Mouse (Mus musculus) adrenal gland, adult 10 weeks (tissue): ENCODE data around the gene Car7. TPM values are rescaled to one million over a fixed set of nuclear protein-coding genes. Genes with fewer than 3 reads are reported as not detected.

ENCODE experiments used
- polyA plus RNA-seq: library from polyadenylated mRNA; stranded (reverse); fragments of 350-450 nt; fragmentation: Illumina TruSeq; extraction: RNeasy Lipid Tissue Mini Kit (QIAGEN cat#74804); gene quantifications from one replicate; pipeline ENCODE4 v1.2.3, GENCODE M21; 2014; ENCODE audit warnings: low read depth, low replicate concordance

Car7 gene
- polyA plus RNA-seq, result not detected

DNA sequence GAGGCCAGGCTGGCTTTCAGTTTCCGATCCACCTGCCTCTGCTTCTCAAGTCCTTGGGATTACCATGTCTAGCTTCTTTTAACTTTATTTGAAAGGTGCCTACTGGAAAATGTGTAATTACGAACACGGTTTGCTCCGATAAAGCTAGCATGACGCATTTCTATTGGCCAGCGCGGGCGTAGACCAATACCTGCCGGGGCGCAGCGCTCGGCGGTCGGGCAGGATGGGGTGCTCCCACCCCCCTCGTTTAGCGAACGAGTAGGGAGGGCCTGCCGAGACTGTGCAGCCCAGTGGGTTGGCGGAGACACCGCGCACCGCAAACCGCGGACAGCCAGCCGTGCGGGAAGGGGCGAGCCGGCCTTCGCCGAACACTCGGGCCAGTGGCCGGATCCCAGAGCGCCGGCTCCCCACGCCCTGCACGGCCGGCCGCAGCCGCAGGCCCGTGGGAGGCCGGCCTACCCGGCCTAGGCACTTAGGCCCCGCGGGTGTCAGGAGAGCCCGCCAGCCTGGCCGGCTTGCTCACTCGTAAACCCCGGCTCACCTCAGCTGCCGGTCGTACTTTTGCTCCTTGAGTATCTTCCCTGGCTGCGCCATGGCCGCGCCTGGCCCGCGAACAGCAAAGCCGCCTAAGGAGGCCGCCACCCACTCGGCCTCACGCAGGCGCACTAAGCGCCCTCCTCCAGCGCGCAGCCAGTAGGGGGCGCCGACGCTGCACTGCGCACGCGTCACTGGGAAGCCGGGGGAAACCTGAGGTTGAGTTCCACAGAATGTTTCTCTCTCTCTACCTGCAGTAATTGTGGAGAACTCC, at the start of gene Car7, which contains the start of gene Nae1:
Car7 (plus strand) TSS at position 719 of the 808 bp plus-strand sequence.
Nae1 (minus strand) TSS at position 667 of the 808 bp plus-strand sequence.

DNA sequence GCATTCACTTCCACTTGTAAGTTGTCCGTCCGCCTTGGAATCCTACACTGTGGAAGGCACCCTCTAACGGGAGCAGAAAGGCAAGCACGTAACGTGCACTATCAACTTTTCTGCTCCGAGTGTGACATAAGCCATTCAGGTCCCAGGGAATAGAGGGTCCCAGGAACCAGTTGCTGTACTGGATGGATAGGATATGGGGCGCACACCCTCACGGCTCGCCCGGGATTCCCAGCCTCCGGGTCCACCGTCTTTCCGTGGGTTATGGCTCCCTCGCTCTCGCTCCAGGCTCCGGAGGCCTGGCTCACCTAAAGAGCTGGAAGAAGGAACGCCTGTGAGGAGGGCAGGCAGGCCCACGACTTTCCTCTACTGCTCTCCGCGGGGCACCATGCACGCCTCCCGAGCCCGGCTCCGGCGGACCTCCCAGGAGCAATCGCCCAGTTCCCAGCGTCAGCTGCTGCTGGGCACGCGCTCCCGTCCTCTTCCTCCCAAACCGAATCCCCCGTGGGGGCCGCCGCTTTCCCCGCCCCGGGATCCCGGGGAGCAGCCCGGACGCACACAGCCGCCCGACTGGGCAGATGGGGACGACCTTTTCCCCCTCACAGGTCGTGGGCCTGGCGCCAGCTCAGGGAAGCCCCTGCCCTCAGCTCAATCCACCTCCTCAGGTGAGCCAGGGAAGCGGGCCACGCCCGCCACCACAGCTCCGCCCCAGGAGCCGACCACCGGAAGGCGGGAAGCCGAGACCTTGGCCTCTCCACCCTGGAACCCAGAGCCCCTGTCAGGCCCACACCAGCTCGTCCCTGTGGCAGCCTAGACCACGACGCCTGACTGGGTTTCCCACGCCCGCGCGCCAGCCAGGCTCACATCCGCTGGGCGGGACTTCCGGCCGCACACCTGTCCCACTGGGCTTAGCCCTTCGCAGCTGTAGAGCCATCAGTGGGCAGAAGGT, 25.2 kb upstream of the Car7 start, which contains the start of gene Terb1:
Terb1 (minus strand) TSS at position 850 of the 946 bp plus-strand sequence.

DNA sequence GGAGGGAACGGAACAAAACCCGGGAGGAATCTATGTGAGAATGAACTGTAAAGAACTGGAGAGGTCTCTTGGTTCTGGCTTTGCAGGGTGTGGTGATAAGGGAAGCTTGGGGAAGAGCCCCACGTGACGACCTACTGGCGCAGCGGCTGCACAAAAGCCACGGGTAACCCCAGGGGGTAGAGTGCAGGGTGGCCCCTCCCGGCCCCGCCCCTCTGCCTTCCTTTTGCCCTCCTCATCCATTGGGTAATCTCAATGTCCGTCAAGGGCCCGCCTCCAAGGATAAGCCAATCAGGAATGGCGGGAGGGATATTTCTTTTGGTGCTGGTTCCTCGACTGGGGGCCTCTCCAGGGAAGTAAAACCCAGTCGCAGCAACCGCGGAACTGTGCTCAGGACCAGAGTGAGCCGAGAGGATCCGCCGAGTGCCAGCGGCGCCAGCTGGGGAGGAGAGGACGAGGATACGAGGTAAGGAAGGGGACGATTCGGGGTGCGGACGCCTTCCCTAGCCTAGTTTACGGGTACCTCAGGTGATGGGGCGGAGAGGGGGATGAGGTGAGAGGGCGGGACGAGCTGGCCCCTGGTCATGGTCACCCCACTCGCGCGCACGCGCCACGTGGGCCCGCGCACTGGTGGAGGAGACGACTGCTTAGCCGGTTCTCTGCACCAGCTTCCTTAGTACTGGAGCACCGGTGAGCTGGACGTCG, 56.8 kb downstream of the Car7 start, which contains the start of gene Pdp2:
Pdp2 (plus strand) TSS at position 319 of the 702 bp plus-strand sequence.

Other genes starting within 250 kb of the Car7 start
- 2.9 TPM for gene Cmtm2a, start 241.5 kb upstream of the Car7 start, polyA plus RNA-seq
- gene Gm45711, start 224.6 kb upstream of the Car7 start, polyA plus RNA-seq, result not detected
- gene Cmtm1, start 224.5 kb upstream of the Car7 start, polyA plus RNA-seq, result not detected
- not detected for gene Gm11020, start 213.1 kb upstream of the Car7 start, polyA plus RNA-seq
- not detected for gene Cmtm2b, start 212.5 kb upstream of the Car7 start, polyA plus RNA-seq
- gene Cmtm3, start 195.3 kb upstream of the Car7 start, polyA plus RNA-seq, result 29.0 TPM
- gene Cmtm4, start 138.9 kb upstream of the Car7 start, polyA plus RNA-seq, result 65.8 TPM
- 123 TPM for gene Dync1li2, start 91.6 kb upstream of the Car7 start, polyA plus RNA-seq
- gene Terb1, start 24.8 kb upstream of the Car7 start, polyA plus RNA-seq, result 0.23 TPM
- 373 TPM for gene Nae1, start 52 bp upstream of the Car7 start, polyA plus RNA-seq
- 31.0 TPM for gene Pdp2, start 56.8 kb downstream of the Car7 start, polyA plus RNA-seq
- not detected for gene Cdh16, start 89.7 kb downstream of the Car7 start, polyA plus RNA-seq
- not detected for gene Rrad, start 96.6 kb downstream of the Car7 start, polyA plus RNA-seq
- 1.3 TPM for gene Ciao2b, start 107.3 kb downstream of the Car7 start, polyA plus RNA-seq
- gene Ces2a, start 199.3 kb downstream of the Car7 start, polyA plus RNA-seq, result not detected